Mouse (Mus musculus) T-helper 2 cell (primary cell): ENCODE data around the gene Ilvbl.
"Not testable (repeated sequence)": the region's sequence is repeated elsewhere in the genome, so short reads cannot be mapped to it uniquely, and the experiment has no call there.

Source experiments
- in situ Hi-C: fragments of 300-600 bp; cut with MboI, MseI; formaldehyde crosslinking; loops from one replicate; pipeline ENCODE4 v1.15.1; 2025; ENCODE audit warnings: high pct_unique_total_duplicates

The Ilvbl gene

DNA sequence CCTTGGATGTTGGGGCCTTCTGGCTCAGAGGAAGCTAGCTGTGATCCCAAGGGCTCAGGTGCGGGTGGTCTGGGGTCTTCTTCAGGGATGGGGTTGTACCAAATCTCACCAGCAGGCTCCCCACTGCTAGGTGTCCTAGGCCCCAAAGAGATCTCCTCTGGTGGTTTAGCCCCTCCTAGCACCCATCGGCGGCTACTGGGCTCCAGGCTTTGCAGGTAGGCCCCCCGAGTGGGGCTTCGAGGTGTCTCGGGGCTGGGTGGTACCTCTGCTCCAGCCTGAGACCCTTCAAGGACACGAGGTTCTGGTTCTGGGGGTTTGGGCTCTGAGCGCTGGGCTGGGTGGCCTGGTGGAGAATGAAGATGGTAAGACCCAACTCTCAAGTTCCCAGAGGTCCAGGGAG lies 15.8 kb downstream of the Ilvbl start:
- in situ Hi-C loops, result loop anchor here (10.0 to 25.0 kb wide), 3 partner anchors 105 to 1097 kb away; partner anchors contain the start of genes Cdc34 and Gzmm

DNA sequence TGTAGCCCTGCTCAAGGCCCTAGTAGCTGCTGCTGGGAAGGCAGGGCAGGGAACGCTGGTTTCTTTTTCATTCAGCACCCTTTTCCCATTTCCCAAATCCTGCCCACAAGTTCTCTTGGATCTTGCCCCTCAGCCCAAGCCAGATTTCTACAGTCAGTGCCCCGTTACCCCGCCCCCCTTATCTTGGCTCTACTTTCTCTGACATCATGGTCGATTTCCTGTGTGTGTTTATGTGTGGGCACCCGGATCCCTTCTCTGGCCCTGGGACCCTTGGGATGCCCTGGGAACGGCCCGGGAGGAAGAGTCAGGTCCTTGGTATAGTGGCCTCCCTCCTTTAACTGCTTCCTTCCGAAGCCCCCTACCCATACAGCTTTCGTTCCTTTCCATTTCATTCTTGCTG lies 16.6 kb downstream of the Ilvbl start:
- in situ Hi-C loops, result loop anchor here (25.0 kb wide), 2 partner anchors 953 to 1097 kb away; partner anchors contain the start of genes Cdc34 and Gzmm

DNA sequence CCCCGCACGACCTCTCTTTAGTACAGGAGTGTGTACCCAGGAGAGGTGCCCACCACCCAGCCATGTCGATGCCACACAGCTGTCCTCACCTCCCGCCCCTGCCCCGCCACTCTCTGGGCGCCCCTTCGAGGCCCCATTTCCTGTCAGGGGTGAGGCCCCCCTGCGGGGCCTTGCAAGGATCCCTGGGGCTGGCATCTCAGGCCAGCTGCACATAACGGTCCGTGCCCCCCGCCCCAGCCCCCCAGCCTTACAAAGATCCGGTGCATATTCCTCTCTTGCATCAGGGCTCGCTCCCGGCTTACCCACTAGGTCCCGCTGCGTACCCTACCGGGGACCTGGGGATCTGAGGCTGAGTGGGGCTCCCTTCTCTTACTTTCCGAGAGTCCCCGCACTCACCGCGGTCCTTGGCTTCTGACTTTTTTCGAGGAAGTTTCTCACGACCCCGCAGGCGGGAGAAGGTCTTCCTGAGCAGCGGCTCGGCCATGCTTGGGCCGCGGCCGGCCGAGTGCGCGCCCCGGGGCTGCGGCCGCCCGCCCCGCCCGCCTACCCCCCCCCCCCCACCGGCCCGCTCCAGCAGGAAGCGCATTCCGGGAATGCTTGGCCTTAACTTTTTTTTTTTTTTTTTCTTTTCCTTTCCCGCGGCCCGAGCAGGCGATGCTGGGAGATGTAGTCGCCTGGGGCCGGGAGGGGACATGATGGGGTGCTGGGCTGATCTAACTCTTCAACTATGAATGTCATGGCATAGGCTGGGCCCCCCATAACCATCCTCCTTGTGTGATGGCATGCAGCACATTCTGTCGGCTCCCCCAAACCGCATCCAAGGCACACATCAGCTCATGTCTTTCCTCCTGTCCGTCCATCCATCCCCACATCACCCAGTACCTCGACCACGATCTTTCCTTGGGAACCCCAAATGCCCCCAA lies 17.5 kb downstream of the Ilvbl start, which contains the start of gene Syde1:
TSS of gene Syde1 (minus strand) at position 559 of the 923 bp plus-strand sequence.
- in situ Hi-C loops, result loop anchor here (25.0 kb wide), 2 partner anchors 954 to 1096 kb away; partner anchors contain the start of genes Cdc34 and Gzmm

DNA sequence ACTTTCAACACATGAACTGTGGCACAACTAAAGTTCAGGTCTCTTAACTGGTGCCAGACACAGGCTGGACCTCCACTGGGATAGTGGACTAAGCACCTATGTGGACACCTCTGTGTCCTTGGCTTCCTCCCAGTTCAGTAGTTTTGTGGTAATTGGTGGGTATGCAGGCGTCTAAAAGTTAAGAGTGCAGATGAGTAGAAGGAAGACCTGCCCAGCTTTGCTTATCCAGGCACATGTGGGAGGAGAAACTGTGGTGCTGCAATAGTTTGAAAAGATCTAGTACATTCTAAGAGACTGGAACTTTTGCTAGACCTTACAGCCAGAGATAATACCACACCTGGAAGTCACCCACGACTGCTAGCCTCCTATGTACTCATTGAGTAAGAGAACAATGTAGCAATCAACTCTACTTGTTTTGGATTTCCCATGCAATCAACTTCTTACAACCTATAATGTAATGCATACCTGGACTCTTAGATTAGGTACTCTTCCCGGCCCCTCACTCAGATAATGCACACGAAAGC lies 18.8 kb downstream of the Ilvbl start:
- in situ Hi-C loops, result loop anchor here (25.0 kb wide), 2 partner anchors 956 to 1094 kb away; partner anchors contain the start of genes Cdc34 and Gzmm

DNA sequence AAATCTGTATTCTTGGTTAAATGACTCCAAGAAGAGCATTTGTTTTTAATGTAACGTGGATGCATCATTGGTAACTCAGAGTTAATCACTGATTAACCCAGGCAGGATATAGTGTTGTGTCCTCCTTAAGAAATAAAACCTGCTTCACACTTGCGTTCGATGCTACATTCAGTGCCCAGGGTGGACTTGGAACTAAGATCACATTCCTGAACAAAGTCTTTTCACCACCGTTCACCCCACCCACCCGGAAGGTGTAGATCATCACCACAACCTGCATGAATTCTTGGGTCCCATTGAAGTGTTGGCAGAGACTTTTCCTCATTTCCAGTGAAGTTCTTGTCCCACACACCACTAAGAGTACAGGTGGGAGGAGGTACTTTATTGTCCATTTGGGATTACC lies 19.6 kb downstream of the Ilvbl start:
- in situ Hi-C loops, result loop anchor here (25.0 kb wide), 2 partner anchors 956 to 1094 kb away; partner anchors contain the start of genes Cdc34 and Gzmm

DNA sequence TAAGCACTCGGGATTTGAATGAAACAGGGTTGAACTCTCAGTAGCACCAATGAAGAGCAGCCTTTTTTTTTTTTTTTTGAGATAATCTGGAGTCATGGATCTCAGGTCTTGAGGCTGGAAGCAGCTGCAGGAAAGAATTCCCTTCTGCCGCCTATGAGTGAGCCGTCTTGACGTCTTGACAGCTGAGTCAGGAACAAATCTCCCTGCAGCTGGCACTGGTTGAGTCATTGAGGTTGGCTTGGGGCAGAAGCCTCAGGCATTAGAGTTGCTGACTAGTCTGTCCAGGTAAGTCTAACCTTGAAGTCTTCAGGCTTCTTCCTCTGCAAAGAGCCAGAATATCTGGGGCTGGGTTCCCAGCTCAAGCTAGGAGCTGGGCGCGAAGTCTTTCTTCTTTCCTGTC lies 20.0 kb downstream of the Ilvbl start:
- in situ Hi-C loops, result loop anchor here (25.0 kb wide), 2 partner anchors 957 to 1093 kb away; partner anchors contain the start of genes Cdc34 and Gzmm

DNA sequence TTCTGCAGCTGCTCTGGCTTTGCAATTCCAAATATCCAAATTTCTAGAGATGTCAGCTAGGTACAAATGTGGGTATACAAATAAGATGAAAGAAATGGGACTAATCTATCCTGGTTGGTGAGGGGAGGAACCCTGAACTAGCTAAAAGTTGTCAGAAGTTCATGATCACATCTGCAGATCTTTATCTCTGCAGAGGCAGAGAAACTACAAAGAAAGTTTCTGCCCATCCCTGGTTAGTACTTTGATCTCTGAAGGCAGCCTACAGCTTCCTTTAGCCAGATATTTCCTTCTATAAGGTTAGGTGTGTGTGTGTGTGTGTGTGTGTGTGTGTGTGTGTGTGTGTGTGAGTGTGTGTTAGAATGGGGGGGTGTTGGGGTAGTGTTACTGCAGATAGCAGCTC lies 20.4 kb downstream of the Ilvbl start:
- in situ Hi-C loops, result loop anchor here (25.0 kb wide), 2 partner anchors 957 to 1093 kb away; partner anchors contain the start of genes Cdc34 and Gzmm

DNA sequence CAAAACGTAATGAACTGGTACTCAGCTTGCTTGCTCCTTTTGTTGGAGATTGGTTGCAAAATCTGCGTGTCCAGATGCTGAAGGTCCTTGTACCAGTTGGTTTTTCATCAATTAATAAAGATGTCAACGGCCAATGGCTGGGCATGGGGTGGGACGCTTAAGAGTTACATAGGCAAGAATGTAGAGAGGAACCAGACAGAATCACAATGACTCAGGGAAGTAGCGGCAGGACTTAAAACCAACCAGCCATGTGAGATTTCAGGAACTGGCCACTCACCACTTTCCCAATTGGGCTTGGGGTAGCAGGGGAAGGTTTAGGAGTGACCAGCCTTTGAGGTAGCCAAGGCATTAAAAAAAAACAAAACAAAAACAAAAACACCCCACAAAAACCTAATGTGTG lies 25.7 kb downstream of the Ilvbl start:
- in situ Hi-C loops, result loop anchor here (25.0 kb wide), 2 partner anchors 963 to 1087 kb away; partner anchors contain the start of genes Cdc34 and Gzmm

DNA sequence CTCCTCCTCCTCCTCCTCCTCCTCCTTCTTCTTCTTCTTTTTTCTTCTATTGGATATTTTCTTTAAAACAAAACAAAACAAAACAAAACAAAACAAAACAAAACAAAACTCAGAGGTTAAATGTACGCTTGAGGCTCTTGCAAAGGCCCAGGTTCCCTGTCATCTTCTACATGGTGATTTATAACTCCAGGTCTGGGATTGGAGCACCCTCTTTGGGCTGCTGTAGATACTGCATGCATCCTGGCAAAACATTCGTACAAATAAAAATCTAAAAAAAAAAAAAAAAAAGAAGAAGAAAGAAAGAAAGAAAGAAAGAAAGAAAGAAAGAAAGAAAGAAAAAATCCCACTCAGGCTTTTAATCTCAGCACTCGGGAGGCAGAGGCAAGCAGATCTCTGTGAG lies 30.9 kb downstream of the Ilvbl start:
- in situ Hi-C loops, result no loop called here

DNA sequence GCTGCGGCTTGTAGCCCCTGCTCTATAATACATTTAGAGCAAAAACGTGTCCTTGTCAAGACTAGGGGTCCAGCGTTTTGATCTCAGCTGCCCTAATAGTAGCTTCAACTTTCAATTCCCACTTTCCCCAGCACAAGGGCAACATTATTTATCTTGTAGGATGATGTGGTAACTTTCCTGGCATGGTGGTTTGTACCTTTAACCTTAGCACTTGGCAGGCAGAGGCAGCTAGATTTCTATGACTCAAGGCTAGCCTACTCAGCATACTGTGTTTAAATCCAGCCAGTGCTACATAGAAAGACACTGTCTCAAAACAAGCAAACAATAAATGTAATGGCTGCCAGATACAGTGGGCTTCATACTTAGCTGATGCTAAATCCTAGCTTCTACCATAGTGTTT lies 33.5 kb downstream of the Ilvbl start:
- in situ Hi-C loops, result no loop called here

DNA sequence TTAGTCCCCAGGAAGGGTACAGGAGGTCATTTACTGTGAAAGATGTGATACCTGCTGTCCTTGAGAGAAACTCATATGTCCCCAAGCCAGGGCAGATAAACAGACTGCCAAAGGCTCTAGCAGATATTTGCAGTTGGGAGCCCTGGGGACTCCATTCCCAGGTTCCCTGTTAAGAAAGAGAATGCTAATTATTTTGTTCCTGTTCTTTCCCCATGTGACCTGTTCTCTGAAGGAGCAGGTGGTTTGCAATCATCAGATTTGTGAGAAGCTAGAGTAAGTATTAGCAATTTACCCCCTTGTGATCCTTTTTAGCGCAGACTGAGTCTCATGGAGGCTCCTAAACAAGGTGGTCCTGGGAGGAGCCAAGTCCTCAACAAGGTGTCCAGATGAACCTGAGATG lies 43.8 kb downstream of the Ilvbl start, which contains the start of gene Olfr1357:
TSS of gene Olfr1357 (minus strand) at position 101 of the 400 bp plus-strand sequence.
- in situ Hi-C loops, result no loop called here

DNA sequence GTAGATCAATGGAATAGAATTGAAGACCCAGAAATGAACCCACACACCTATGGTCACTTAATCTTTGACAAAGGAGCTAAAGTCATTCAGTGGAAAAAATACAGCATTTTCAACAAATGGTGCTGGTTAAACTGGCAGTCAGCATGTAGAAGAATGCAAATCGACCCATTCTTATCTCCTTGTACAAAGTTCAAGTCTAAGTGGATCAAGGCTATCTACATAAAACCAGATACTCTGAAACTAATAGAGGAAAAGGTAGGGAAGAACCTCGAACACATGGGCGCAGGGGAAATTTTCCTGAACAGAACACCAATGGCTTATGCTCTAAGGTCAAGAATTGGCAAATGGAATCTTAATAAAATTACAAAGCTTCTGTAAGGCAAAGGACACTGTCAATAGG lies 49.0 kb downstream of the Ilvbl start:
- in situ Hi-C loops, result not testable (repeated sequence)

DNA sequence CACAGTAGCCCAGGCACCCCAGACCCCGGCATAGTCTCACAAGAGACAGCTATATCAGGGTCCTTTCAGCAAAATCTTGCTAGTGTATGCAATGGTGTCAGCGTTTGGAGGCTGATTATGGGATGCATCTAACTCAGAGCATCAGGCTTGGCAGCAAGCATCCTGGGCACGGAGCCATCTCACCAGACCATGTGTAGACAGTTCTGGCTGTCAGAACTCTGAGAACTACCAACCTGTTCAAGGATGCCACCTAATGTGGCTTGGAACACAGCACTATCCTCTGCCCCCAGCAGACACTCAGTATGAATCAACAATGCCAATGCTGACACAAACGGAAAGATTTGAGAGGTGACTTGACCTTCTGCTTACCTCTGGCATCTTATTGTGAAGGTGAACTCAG lies 56.0 kb downstream of the Ilvbl start:
- in situ Hi-C loops, result loop anchor here (25.0 kb wide), 1 partner anchor 482 kb away; no protein-coding TSS in a partner anchor

DNA sequence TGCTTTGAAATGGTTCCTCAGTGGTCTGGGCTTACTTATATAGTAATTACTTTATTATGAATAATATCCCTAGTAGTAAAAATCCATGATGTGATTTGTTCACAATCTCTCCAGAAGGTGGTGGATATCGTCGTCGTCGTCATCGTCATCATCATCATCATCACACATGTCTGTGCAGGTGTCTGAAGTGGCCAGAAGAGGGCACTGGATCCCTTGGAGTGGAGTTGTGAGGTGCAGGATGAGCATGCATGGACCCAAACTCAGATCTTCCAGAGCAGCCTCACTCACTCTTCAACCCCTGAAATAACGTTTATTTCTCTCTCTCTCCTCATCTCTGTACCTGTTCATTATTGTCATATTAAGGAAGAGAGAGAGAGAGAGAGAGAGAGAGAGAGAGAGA lies 58.2 kb downstream of the Ilvbl start:
- in situ Hi-C loops, result loop anchor here (25.0 kb wide), 1 partner anchor 480 kb away; no protein-coding TSS in a partner anchor
